Mouse (Mus musculus): ENCODE data around the gene Nt5c. TPM values are rescaled to one million over a fixed set of nuclear protein-coding genes. Genes with fewer than 3 reads are reported as not detected.
"Not testable (repeated sequence)": the region's sequence is repeated elsewhere in the genome, so short reads cannot be mapped to it uniquely, and the experiment has no call there.

The Nt5c gene
- polyA plus RNA-seq, 1 experiment from 2014 or later, result 91.0 TPM

DNA sequence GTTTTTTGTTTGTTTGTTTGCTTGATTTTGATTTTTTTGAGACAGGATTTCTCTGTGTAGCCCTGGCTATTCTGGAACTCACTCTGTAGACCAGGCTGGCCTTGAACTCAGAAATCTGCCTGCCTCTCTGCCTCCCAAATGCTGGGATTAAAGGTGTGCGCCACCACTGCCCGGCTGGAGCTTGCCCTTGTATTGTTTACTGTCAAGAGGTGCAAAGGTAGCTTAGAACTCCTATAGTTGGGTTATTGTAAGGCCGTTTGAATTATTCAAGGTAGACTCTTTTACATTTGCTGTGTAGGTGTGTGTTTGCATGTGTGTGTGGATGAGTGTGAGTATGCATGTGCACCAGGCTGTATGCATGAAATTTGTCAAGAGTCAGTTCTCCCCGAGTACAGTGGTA lies 15.0 kb downstream of the Nt5c start:
- not testable (repeated sequence) for ATAC-seq; H3K27ac ChIP-seq (ENCODE audit: low read length); H3K9me3 ChIP-seq (ENCODE audit: control insufficient read depth, low read length); H3K9ac ChIP-seq (replicated peaks; ENCODE audit: low read depth, low read length); H3K27me3 ChIP-seq (replicated peaks; ENCODE audit: control insufficient read depth, insufficient read depth, low read length); H3K36me3 ChIP-seq (ENCODE audit: control insufficient read depth, insufficient read depth); H3K4me3 ChIP-seq (replicated peaks; ENCODE audit: low read length)
- peak overlapping the region; percentile 93 for H3K4me2 ChIP-seq (ENCODE audit: low read length)
- WGBS, result 80% methylated on average over 4 of the region's 4 CpGs
- peaks cover 28% of the 10 kb centered on the region for H3K4me1 ChIP-seq (replicated peaks; ENCODE audit: control insufficient read depth, insufficient read depth, low read length)

DNA sequence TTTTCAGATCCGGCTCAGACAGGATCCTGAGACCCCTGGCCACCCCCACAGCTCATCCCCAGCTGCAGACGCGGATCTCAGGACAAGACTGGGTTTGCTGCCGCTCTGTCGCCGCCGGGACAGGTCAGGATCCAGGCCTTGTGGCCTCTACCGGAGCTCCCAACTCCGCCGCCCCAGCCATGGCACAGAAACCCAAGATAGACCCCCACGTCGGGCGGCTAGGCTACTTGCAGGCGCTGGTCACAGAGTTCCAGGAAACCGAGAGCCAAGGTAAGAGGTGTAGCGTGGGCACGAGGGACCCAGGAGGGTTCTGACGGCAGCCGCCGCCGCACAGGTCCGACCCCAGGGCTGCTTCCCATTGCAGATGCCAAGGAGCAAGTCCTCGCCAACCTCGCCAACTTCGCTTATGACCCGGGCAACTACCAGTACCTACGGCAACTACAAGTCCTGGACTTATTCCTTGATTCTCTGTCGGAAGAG lies 15.9 kb downstream of the Nt5c start:
- Histone ChIP-seq H3K9ac (replicated peaks; ENCODE audit: low read depth, low read length) (peak overlapping the region; percentile 56), H3K27ac (ENCODE audit: low read length) (peak overlapping the region; percentile 77), H3K9me3 (ENCODE audit: control insufficient read depth, low read length) (no peaks in the 10 kb centered on the region), H3K36me3 (ENCODE audit: control insufficient read depth, insufficient read depth) (no peaks in the 10 kb centered on the region), H3K4me1 (replicated peaks; ENCODE audit: control insufficient read depth, insufficient read depth, low read length) (peaks cover 28% of the 10 kb centered on the region), H3K4me3 (replicated peaks; ENCODE audit: low read length) (peak overlapping the region; percentile 82), H3K4me2 (ENCODE audit: low read length) (peak overlapping the region; percentile 93), H3K27me3 (replicated peaks; ENCODE audit: control insufficient read depth, insufficient read depth, low read length) (no peaks in the 10 kb centered on the region)
- WGBS, result 4% methylated on average over 28 of the region's 28 CpGs
- ATAC-seq, result peak; percentile 26

- ATAC-seq, result peak; percentile 99
- Histone ChIP-seq H3K27me3 (replicated peaks; ENCODE audit: control insufficient read depth, insufficient read depth, low read length) (no peaks in the 10 kb centered on the region), H3K36me3 (ENCODE audit: control insufficient read depth, insufficient read depth) (no peaks in the 10 kb centered on the region), H3K4me1 (replicated peaks; ENCODE audit: control insufficient read depth, insufficient read depth, low read length) (peaks cover 28% of the 10 kb centered on the region), H3K9me3 (ENCODE audit: control insufficient read depth, low read length) (no peaks in the 10 kb centered on the region), H3K4me2 (ENCODE audit: low read length) (peak within 1 kb of the TSS; percentile 93), H3K9ac (replicated peaks; ENCODE audit: low read depth, low read length) (peak within 1 kb of the TSS; percentile 56), H3K27ac (ENCODE audit: low read length) (peak within 1 kb of the TSS; percentile 77), H3K4me3 (replicated peaks; ENCODE audit: low read length) (peak within 1 kb of the TSS; percentile 82)
- under 1% methylated on average over 26 of the region's 26 CpGs for WGBS
Observed at GRCm38 (mm10) chr11:115475025-115475757, 16.5 kb downstream of the Nt5c start, which contains the start of gene Armc7. Gene Armc7 (plus strand): TSS chr11:115475667.

GRCm38 (mm10) chr11:115473626-115474275 lies 17.9 kb downstream of the Nt5c start:
- ATAC-seq, result no peak
- H3K4me3 ChIP-seq (replicated peaks; ENCODE audit: low read length), result no peak overlapping the region

GRCm38 (mm10) chr11:115472183-115472582 lies 19.5 kb downstream of the Nt5c start:
- H3K4me2 ChIP-seq (ENCODE audit: low read length), result no peak overlapping the region
- no peak overlapping the region for H3K9ac ChIP-seq (replicated peaks; ENCODE audit: low read depth, low read length)
- H3K4me3 ChIP-seq (replicated peaks; ENCODE audit: low read length), result no peak overlapping the region
- no peaks in the 10 kb centered on the region for H3K36me3 ChIP-seq (ENCODE audit: control insufficient read depth, insufficient read depth)
- no peaks in the 10 kb centered on the region for H3K27me3 ChIP-seq (replicated peaks; ENCODE audit: control insufficient read depth, insufficient read depth, low read length)
- no peak for ATAC-seq
- no peak overlapping the region for H3K27ac ChIP-seq (ENCODE audit: low read length)
- WGBS, result 85% methylated on average over 7 of the region's 7 CpGs
- peaks cover 25% of the 10 kb centered on the region for H3K4me1 ChIP-seq (replicated peaks; ENCODE audit: control insufficient read depth, insufficient read depth, low read length)
- H3K9me3 ChIP-seq (ENCODE audit: control insufficient read depth, low read length), result no peaks in the 10 kb centered on the region

More at GRCm38 (mm10) chr11:115473626-115474275, 17.9 kb downstream of the Nt5c start:
- peaks cover 28% of the 10 kb centered on the region for H3K4me1 ChIP-seq (replicated peaks; ENCODE audit: control insufficient read depth, insufficient read depth, low read length)
- WGBS, result 24% methylated on average over 15 of the region's 15 CpGs
- peak overlapping the region; percentile 49 for H3K27ac ChIP-seq (ENCODE audit: low read length)
- no peaks in the 10 kb centered on the region for H3K27me3 ChIP-seq (replicated peaks; ENCODE audit: control insufficient read depth, insufficient read depth, low read length)
- H3K9ac ChIP-seq (replicated peaks; ENCODE audit: low read depth, low read length), result no peak overlapping the region; the same call in 1 of the 2 replicates
- no peak overlapping the region for H3K4me2 ChIP-seq (ENCODE audit: low read length)
- no peaks in the 10 kb centered on the region for H3K9me3 ChIP-seq (ENCODE audit: control insufficient read depth, low read length)
- no peaks in the 10 kb centered on the region for H3K36me3 ChIP-seq (ENCODE audit: control insufficient read depth, insufficient read depth)

- Histone ChIP-seq H3K4me2 (ENCODE audit: low read length) (no peak overlapping the region), H3K4me1 (replicated peaks; ENCODE audit: control insufficient read depth, insufficient read depth, low read length) (no peaks in the 10 kb centered on the region), H3K27me3 (replicated peaks; ENCODE audit: control insufficient read depth, insufficient read depth, low read length) (no peaks in the 10 kb centered on the region), H3K27ac (ENCODE audit: low read length) (no peak overlapping the region), H3K4me3 (replicated peaks; ENCODE audit: low read length) (no peak overlapping the region), H3K9ac (replicated peaks; ENCODE audit: low read depth, low read length) (no peak overlapping the region), H3K36me3 (ENCODE audit: control insufficient read depth, insufficient read depth) (no peaks in the 10 kb centered on the region), H3K9me3 (ENCODE audit: control insufficient read depth, low read length) (no peaks in the 10 kb centered on the region)
- 73% methylated on average over 4 of the region's 4 CpGs for WGBS
- ATAC-seq, result no peak
Observed at GRCm38 (mm10) chr11:115467217-115467618, 24.4 kb downstream of the Nt5c start.

DNA sequence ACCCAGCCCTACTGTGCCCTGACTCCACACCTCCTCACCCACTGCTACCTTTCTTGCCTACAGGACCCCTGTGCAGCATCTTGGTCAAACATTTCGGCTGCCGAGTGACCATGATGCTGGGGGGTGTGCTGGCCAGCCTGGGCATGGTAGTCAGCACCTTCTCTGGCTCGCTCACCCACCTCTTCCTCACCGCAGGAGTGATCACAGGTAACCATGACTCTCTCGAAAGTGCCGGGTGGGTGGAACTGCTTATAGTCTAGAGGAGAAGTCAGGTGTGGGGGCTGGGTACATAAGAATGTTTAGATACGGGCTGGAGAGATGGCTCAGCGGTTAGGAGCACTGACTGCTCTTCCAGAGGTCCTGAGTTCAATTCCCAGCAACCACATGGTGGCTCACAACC lies 26.8 kb downstream of the Nt5c start:
- no peaks in the 10 kb centered on the region for H3K36me3 ChIP-seq (ENCODE audit: control insufficient read depth, insufficient read depth)

DNA sequence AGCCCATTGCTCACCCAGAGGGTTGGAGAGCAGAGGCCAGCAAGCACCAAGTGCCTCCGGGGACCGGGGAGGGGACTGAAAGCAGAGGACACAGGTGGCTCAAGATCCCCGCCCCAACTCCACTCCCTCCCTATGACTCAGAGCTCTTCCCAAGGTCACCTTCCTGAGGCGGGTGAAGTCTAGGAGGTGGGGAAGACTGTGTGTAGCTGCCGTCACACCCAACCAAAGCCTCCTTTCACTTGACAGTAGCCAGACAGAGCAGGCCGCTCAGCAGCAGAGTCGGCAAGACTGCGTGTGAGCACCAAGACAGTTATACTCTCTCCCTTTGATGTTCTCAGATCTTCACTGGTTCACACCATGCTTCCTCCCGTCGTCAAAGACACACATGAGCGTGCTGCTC lies 28.3 kb downstream of the Nt5c start:
- H3K9me3 ChIP-seq (ENCODE audit: control insufficient read depth, low read length), result no peaks in the 10 kb centered on the region
- H3K27ac ChIP-seq (ENCODE audit: low read length), result no peak overlapping the region
- H3K4me3 ChIP-seq (replicated peaks; ENCODE audit: low read length), result no peak overlapping the region
- 78% methylated on average over 11 of the region's 11 CpGs for WGBS
- H3K4me1 ChIP-seq (replicated peaks; ENCODE audit: control insufficient read depth, insufficient read depth, low read length), result no peaks in the 10 kb centered on the region
- no peak overlapping the region for H3K4me2 ChIP-seq (ENCODE audit: low read length)
- no peaks in the 10 kb centered on the region for H3K27me3 ChIP-seq (replicated peaks; ENCODE audit: control insufficient read depth, insufficient read depth, low read length)
- H3K9ac ChIP-seq (replicated peaks; ENCODE audit: low read depth, low read length), result no peak overlapping the region
- H3K36me3 ChIP-seq (ENCODE audit: control insufficient read depth, insufficient read depth), result no peaks in the 10 kb centered on the region
- ATAC-seq, result no peak

More for the DNA sequence above, 26.8 kb downstream of the Nt5c start:
- Histone ChIP-seq H3K4me3 (replicated peaks; ENCODE audit: low read length) (no peak overlapping the region), H3K27me3 (replicated peaks; ENCODE audit: control insufficient read depth, insufficient read depth, low read length) (no peaks in the 10 kb centered on the region), H3K9ac (replicated peaks; ENCODE audit: low read depth, low read length) (no peak overlapping the region), H3K9me3 (ENCODE audit: control insufficient read depth, low read length) (no peaks in the 10 kb centered on the region), H3K4me2 (ENCODE audit: low read length) (no peak overlapping the region), H3K4me1 (replicated peaks; ENCODE audit: control insufficient read depth, insufficient read depth, low read length) (no peaks in the 10 kb centered on the region), H3K27ac (ENCODE audit: low read length) (no peak overlapping the region)
- ATAC-seq, result no peak
- 88% methylated on average over 8 of the region's 8 CpGs for WGBS

DNA sequence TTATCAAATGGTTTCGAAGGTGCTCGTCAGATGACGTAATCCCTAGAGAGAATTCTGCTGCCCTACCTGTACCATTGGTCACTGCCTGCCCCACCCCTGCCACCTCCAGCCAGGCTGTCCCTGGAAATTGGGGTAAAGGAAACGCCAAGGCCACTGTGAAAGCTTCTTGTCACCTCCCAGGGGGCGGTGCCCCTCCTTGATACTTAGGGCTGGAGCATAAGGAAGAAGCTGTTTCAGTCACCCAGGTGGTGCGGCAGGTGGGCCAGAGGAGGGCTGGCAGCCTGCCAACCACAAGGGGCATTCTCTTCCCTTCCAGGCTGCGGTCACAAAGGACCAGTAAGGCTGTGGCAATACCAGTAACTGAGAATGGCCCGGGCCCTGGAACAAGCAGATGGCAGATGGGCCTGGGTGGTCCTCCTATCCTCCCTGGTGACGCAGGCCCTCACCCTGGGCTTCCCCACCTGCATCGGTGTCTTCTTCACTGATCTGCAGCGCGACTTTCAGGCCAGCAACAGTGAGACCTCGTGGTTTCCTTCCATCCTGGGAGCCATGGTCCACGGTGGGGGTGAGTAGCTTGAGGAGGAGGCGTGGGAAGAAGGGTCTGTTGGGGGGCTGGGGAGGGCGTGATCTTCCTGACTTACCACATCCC lies 29.3 kb downstream of the Nt5c start, which contains the start of gene Slc16a5:
TSS of gene Slc16a5 (plus strand) at position 232 of the 649 bp plus-strand sequence.
- 69% methylated on average over 16 of the region's 16 CpGs for WGBS
- H3K4me1 ChIP-seq (replicated peaks; ENCODE audit: control insufficient read depth, insufficient read depth, low read length), result no peaks in the 10 kb centered on the region

More for the DNA sequence above, 29.3 kb downstream of the Nt5c start, which contains the start of gene Slc16a5:
- Histone ChIP-seq H3K9me3 (ENCODE audit: control insufficient read depth, low read length) (no peaks in the 10 kb centered on the region), H3K36me3 (ENCODE audit: control insufficient read depth, insufficient read depth) (no peaks in the 10 kb centered on the region), H3K4me3 (replicated peaks; ENCODE audit: low read length) (no peak within 1 kb of the TSS), H3K27me3 (replicated peaks; ENCODE audit: control insufficient read depth, insufficient read depth, low read length) (no peaks in the 10 kb centered on the region), H3K9ac (replicated peaks; ENCODE audit: low read depth, low read length) (no peak within 1 kb of the TSS), H3K27ac (ENCODE audit: low read length) (no peak within 1 kb of the TSS), H3K4me2 (ENCODE audit: low read length) (no peak within 1 kb of the TSS)
- no peak for ATAC-seq

Data from forebrain, embryonic 16.5 days (tissue).